In the genomic region with DNA sequence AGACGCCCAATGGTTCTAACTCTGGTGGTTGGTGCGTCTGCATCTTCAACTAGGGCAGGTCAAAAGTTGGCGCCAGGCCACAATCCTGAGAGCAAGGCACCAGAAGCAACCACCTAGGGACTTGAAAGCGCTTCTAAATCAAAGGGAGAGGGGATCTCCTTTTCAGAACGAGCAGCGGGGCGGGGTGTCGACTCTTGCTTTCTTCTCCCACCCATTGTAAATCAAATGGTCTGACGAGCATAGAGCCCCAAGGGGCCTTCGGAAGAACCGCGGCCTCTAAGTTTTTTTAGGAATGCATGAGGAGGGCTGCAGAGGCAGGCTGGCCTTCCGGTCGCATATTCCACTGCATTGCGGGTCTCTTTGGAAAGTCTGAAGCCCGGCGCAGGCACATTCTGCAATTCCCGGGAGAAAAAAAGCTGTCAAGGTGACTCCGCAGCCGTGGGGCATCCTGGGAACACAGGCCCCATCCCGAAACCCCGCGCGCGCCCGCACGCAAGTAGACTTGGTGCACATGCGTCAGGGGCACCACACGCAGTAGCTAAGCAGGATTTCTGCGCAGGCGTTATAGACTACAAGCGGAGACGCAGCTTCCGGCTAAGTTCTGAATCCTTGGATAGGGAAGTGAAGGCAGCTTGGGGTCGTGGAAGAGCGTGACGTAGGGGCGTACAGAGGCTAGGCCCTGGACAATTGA, we compare ENCODE assay signal across 8 mouse cellular contexts. TPM values are rescaled to one million over a fixed set of nuclear protein-coding genes. Genes with fewer than 3 reads are reported as not detected.
DNase-seq lines count a peak whose midpoint lies in the region; ATAC-seq and TF ChIP-seq lines count a peak whose summit lies in the region.

No protein-coding gene starts in this region.

- peak; percentile 88 for DNase-seq in adrenal gland, postnatal 25 days
- DNase-seq in embryo, embryonic 9.5 days (ENCODE audit: extremely low spot score): peak; percentile 77
- DNase-seq in heart, adult 11 months: peak; percentile 99
- peak; percentile 93 to 94 for DNase-seq in left cerebral cortex, postnatal 36 days (ENCODE audit: low spot score in 2 of 2)
- peak; percentile 88 for DNase-seq in mesoderm, embryonic 11.5 days (ENCODE audit: low read depth, low spot score)
- peak; percentile 92 for DNase-seq in right cerebral cortex, postnatal 4 days

- peak overlapping the region; percentile 79 for H3K27ac ChIP-seq in intestine, postnatal 0 days (ENCODE audit: low read depth, low read length)

- H3K4me2 ChIP-seq in intestine, postnatal 0 days (replicated peaks; ENCODE audit: low read depth): peak overlapping the region; percentile 66

- H3K4me3 ChIP-seq in intestine, postnatal 0 days (ENCODE audit: low read depth, low read length): peak overlapping the region; percentile 34

- no peaks in the 10 kb centered on the region for H3K27me3 ChIP-seq in intestine, postnatal 0 days (replicated peaks; ENCODE audit: control insufficient read depth, insufficient read depth, low read length)

- ATAC-seq in intestine, postnatal 0 days: peak; percentile 61
- ATAC-seq in erythroid progenitor cell, adult 5-6 weeks (replicated peaks; ENCODE audit: low FRiP score, poor library complexity, severe bottlenecking): no peak

- TF ChIP-seq CTCF in intestine, postnatal 0 days (IDR thresholded peaks at IDR 0.05; ENCODE audit: low read depth): no peak

- 3% methylated on average over 38 of the region's 38 CpGs for WGBS in intestine, postnatal 0 days

- H3K9ac ChIP-seq in intestine, postnatal 0 days (ENCODE audit: low read depth, low read length): peak overlapping the region; percentile 42

- H3K36me3 ChIP-seq in intestine, postnatal 0 days (ENCODE audit: control insufficient read depth, insufficient read depth): no peaks in the 10 kb centered on the region

- intact Hi-C loops in left cerebral cortex, postnatal 36 days (cut with DNase I): loop anchor here (2.0 to 5.0 kb wide), 3 partner anchors 31 to 101 kb away; a partner anchor contains a TSS

- H3K4me1 ChIP-seq in intestine, postnatal 0 days (replicated peaks; ENCODE audit: control insufficient read depth, insufficient read depth, low read length): no peaks in the 10 kb centered on the region

- no peaks in the 10 kb centered on the region for H3K9me3 ChIP-seq in intestine, postnatal 0 days (ENCODE audit: control insufficient read depth)

RNA-seq across cellular contexts. Expression of a gene that starts 3.4 kb away (rescaled TPM):
- 1.1 and 1.3 TPM in 2 replicates for total RNA-seq in adrenal gland, postnatal 25 days (2021)
- 55.2 and 66.7 TPM in 2 replicates for polyA plus RNA-seq in intestine, postnatal 0 days (2015; fragmentation: Nextera tagmentation; extraction: Ambion mirVana)
- total RNA-seq in left cerebral cortex, postnatal 36 days (2021): 1 to 10 TPM; 1.6 to 2.3 TPM
- total RNA-seq in erythroid progenitor cell, adult 5-6 weeks (2015; ENCODE audit: low replicate concordance): not detected in 2 replicates
- not detected in 2 replicates for total RNA-seq in erythroid progenitor cell, adult 5-6 weeks (2017; ENCODE audit: low replicate concordance)

RNA-seq across cellular contexts. Expression of a gene that starts 33.6 kb away (rescaled TPM):
- total RNA-seq in adrenal gland, postnatal 25 days (2021): 233 and 267 TPM in 2 replicates
- 370 and 377 TPM in 2 replicates for polyA plus RNA-seq in intestine, postnatal 0 days (2015; fragmentation: Nextera tagmentation; extraction: Ambion mirVana)
- 100 to 1,000 TPM; 745 to 751 TPM for total RNA-seq in left cerebral cortex, postnatal 36 days (2021)
- total RNA-seq in erythroid progenitor cell, adult 5-6 weeks (2015; ENCODE audit: low replicate concordance): 6.3 and 15.9 TPM in 2 replicates
- total RNA-seq in erythroid progenitor cell, adult 5-6 weeks (2017; ENCODE audit: low replicate concordance): 1.7 and 2.1 TPM in 2 replicates

RNA-seq across cellular contexts. Expression of a gene that starts 56.5 kb away (rescaled TPM):
- 10.8 and 12.7 TPM in 2 replicates for total RNA-seq in adrenal gland, postnatal 25 days (2021)
- polyA plus RNA-seq in intestine, postnatal 0 days (2015; fragmentation: Nextera tagmentation; extraction: Ambion mirVana): 0.60 and 0.89 TPM in 2 replicates
- 100 to 1,000 TPM; 313 to 321 TPM for total RNA-seq in left cerebral cortex, postnatal 36 days (2021)
- not detected in 2 replicates for total RNA-seq in erythroid progenitor cell, adult 5-6 weeks (2015; ENCODE audit: low replicate concordance)
- total RNA-seq in erythroid progenitor cell, adult 5-6 weeks (2017; ENCODE audit: low replicate concordance): not detected in 2 replicates

Comparison
In these comparisons a context has a peak if more than half of its experiments do, and no peak if none do; other contexts are left out.
1. RNA of a gene that starts 33.6 kb away (total RNA-seq): 745 to 751 TPM in left cerebral cortex, postnatal 36 days and 233 to 267 TPM in adrenal gland, postnatal 25 days; 1.7 to 15.9 TPM in erythroid progenitor cell, adult 5-6 weeks; every median in the first group is over 10 times any median in the second.
2. RNA of a gene that starts 56.5 kb away (total RNA-seq): 313 to 321 TPM in left cerebral cortex, postnatal 36 days; 10.8 to 12.7 TPM in adrenal gland, postnatal 25 days and not detected in erythroid progenitor cell, adult 5-6 weeks; every median in the first group is over 10 times any median in the second.
3. Peak in every context shown above with its lines, with median percentiles within 50 percentile points of each other: DNase-seq.